Mouse (Mus musculus) gastrocnemius, adult 2 months (tissue): ENCODE measurements around the gene Pank1. TPM values are rescaled to one million over a fixed set of nuclear protein-coding genes. Genes with fewer than 3 reads are reported as not detected.

ENCODE experiments used
- DNase-seq: peaks from one replicate; pipeline ENCODE4 v3.0.0; 2022
- H3K27ac ChIP-seq: fragments of 200-600 bp; 2 replicates; pipeline ENCODE4 v1.8.1; 2022; ENCODE audit warnings: mild to moderate bottlenecking
- H3K4me3 ChIP-seq: fragments of 200-600 bp; 2 replicates; pipeline ENCODE4 v1.8.1; 2022; ENCODE audit warnings: mild to moderate bottlenecking, moderate library complexity
- CTCF ChIP-seq: fragments of 200-600 bp; IDR thresholded peaks from 2 replicates; pipeline ENCODE4 v1.8.1; 2022; ENCODE audit warnings: antibody characterized with exemption, mild to moderate bottlenecking, moderate library complexity
- intact Hi-C: fragments of 180-260 bp; cut with DNase I; formaldehyde crosslinking; loops from one replicate; pipeline ENCODE4 v1.15.1; 2025
- total RNA-seq, 2 experiments: library from RNA; stranded (reverse); gene quantifications; 2 replicates each; pipeline ENCODE4 v1.2.3; 2021

The Pank1 gene
- total RNA-seq, 2 experiments from 2014 or later: 10.7 to 26.0 TPM

GRCm38 (mm10) chr19:34869375-34869774 is 9.9 kb downstream of the Pank1 start:
- no peak overlapping the region for H3K27ac ChIP-seq
- no peak overlapping the region for H3K4me3 ChIP-seq
- no peak for DNase-seq
- intact Hi-C loops: no loop called here
- TF ChIP-seq CTCF: no peak

- no peak for DNase-seq
- Histone ChIP-seq H3K4me3 (no peak overlapping the region), H3K27ac (no peak overlapping the region)
- no peak for TF ChIP-seq CTCF
- intact Hi-C loops: no loop called here
Observed at GRCm38 (mm10) chr19:34868093-34868741, 11.0 kb downstream of the Pank1 start.

DNA sequence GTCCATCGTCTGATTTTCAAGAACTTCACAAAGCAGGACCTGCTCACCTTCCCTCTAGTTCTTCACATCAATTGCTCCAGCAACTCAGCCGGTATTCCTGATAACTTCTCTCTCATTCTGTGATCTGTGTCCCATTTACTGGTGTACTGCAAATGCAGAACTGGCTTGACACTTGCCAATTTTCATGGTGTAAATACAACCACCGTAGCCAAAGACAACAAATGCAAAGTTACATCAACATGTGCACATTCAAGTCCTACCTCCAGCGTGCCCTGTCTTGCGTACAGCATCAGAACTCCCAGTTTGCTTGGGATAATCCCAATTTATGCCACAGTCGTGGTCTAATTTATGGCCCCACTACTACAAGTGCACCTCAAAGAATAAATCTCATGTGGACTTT is 15.5 kb downstream of the Pank1 start:
- Histone ChIP-seq H3K27ac (no peak overlapping the region), H3K4me3 (no peak overlapping the region)
- no peak for DNase-seq
- TF ChIP-seq CTCF: no peak
- intact Hi-C loops: no loop called here

DNA sequence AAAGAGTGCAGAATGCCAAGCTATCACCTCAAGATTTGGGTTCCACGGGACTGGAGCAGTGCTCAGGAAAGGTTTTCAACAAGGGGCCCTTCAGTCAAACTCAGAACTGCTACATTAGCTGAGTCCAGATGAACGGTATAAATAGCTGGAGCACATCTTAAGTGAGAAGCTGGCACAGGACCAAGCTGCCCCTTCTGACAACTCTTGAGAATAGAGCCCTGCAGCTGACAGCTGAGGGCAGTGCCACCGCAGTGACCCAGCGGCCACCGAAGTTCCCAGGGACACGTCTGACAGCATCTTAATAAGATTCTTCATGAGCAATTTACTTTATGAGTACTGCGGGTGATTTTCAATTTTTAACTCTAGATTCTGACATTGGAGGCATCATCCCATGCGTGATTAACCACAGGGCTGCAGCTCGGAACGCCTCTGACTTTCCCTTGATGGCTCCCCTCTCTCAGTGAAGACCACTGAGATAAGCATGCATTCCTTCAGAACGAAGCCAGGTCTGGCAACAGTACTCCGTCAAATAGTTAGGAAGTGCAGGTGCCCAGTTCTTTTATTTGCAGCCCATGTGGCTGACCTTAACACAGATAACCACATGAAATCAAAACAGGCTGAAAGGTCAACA is 23.1 kb downstream of the Pank1 start:
- TF ChIP-seq CTCF: no peak
- H3K27ac ChIP-seq: peak overlapping the region; percentile 1; the same call in 1 of the 2 replicates
- intact Hi-C loops: no loop called here
- DNase-seq: peak; percentile 58
- H3K4me3 ChIP-seq: no peak overlapping the region; the same call in 1 of the 2 replicates

DNA sequence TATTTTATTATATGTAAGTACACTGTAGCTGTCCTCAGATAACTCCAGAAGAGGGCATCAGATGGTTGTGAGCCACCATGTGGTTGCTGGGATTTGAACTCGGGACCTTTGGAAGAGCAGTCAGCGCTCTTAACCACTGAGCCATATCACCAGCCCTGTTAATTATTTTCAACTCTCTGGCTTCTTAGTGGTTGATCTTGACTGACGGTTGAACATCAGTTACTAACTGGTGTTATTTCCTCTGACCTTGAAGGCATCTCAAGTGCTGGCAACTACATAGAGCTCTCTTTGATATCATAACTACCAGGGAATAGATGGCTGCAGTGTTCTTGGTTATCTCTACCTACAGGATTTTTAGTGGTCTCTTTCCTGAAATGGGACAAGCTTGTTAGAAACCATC is 28.1 kb downstream of the Pank1 start:
- TF ChIP-seq CTCF: no peak
- DNase-seq: no peak
- Histone ChIP-seq H3K27ac (no peak overlapping the region), H3K4me3 (no peak overlapping the region)
- intact Hi-C loops: no loop called here

GRCm38 (mm10) chr19:34849426-34849825 is 29.8 kb downstream of the Pank1 start:
- peak; percentile 44 for DNase-seq
- H3K4me3 ChIP-seq: no peak overlapping the region
- intact Hi-C loops: no loop called here
- peak overlapping the region; percentile 49; the same call in 1 of the 2 replicates for H3K27ac ChIP-seq
- TF ChIP-seq CTCF: no peak

DNA sequence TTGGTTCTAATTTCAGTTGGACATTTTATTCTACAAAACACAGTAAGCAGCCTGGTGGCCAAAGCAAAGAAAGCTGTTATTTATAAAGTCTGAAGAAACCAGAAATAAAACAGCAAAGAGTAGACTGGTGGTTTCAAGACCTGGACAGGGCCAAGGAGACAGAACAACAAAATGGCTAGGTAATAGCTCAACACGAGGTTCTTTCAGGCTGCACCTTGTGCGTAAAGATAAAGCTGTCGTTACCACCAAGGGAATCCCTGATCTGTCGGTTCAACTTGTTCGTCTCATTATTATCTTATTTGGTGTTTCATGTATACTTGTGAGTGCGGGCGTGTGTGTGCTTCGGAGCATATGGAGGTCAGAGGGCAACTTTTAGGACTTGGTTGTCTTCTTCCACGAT is 31.1 kb downstream of the Pank1 start:
- no peak for DNase-seq
- Histone ChIP-seq H3K27ac (no peak overlapping the region), H3K4me3 (no peak overlapping the region)
- intact Hi-C loops: no loop called here
- no peak for TF ChIP-seq CTCF

GRCm38 (mm10) chr19:34847103-34847502 is 32.2 kb downstream of the Pank1 start:
- H3K27ac ChIP-seq: no peak overlapping the region
- TF ChIP-seq CTCF: no peak
- no peak overlapping the region for H3K4me3 ChIP-seq
- DNase-seq: no peak
- intact Hi-C loops: no loop called here

DNA sequence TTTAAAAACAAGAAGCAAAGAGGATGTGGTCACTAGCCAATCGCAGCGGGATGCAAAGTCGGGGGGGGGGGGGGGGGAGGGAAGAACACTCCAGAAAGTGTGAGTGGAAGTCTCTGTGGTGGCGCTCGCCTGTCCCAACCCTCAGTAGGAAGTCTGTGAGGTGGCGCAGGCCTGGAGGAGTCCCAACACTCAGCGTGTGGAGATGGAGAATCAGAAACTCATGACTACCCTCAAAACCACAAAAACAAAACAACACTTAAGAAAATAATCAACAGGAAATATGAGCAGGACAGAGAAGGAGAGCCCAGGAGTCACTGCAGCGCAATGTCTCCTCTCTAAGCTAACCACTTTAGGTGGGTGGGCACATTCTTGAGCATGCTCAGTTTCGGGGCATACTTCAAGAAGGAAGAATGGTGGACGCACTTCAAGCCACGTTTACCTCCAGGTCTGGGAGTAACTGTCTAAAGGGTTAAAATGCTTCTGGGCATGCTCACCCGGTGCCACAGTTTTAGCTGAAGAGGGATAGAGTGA is 32.7 kb downstream of the Pank1 start:
- H3K4me3 ChIP-seq: no peak overlapping the region
- no peak for TF ChIP-seq CTCF
- H3K27ac ChIP-seq: no peak overlapping the region
- no peak for DNase-seq
- intact Hi-C loops: no loop called here

DNA sequence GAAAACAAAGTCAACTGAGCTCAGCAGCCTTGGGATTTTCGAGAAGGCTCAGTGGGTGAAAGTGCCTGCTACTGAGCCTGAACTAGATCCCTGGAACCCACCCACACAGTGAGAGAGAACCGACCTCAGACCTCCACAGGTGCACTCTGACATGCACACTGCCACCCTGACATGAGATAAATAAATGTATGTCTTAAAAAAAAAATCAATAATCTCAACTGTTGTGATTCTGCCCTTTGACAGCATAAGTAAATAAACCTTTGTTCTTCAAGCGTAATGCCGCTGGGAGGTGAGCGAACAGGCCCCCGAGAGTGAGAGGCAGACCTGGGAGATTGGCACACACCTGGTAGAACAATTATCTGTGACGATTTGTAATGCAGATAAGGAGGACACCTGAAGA is 33.2 kb downstream of the Pank1 start:
- no peak overlapping the region for H3K27ac ChIP-seq
- intact Hi-C loops: no loop called here
- no peak for TF ChIP-seq CTCF
- DNase-seq: no peak
- no peak overlapping the region for H3K4me3 ChIP-seq

DNA sequence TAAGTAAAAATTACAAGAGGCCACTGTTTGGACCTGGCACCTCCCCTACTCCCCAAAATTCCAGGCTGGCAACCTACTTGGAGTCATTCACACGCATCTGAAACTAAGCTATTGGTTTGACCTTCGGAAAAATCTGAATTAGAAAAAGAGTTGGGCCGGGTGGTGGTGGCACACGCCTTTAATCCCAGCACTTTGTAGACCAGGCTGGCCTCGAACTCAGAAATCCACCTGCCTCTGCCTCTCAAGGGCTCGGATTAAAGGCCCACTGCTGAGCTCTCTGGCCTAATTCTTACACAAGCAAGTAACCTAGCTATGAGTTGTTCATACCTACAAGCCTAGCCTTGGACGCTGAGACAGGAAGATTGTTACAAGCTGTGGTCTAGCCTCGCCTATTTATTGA is 33.9 kb downstream of the Pank1 start:
- H3K4me3 ChIP-seq: no peak overlapping the region
- TF ChIP-seq CTCF: no peak
- intact Hi-C loops: no loop called here
- no peak overlapping the region for H3K27ac ChIP-seq
- no peak for DNase-seq

GRCm38 (mm10) chr19:34844760-34845159 is 34.5 kb downstream of the Pank1 start:
- intact Hi-C loops: no loop called here
- DNase-seq: no peak
- TF ChIP-seq CTCF: no peak
- Histone ChIP-seq H3K27ac (no peak overlapping the region), H3K4me3 (no peak overlapping the region)

GRCm38 (mm10) chr19:34844047-34844446 is 35.2 kb downstream of the Pank1 start:
- DNase-seq: no peak
- intact Hi-C loops: no loop called here
- no peak overlapping the region for H3K4me3 ChIP-seq
- no peak for TF ChIP-seq CTCF
- H3K27ac ChIP-seq: no peak overlapping the region
